Mouse (Mus musculus) right cerebral cortex, postnatal 14 days (tissue): ENCODE measurements around the gene H1foo.
A peak's percentile ranks its signal among the peaks of the same experiment; 100 is the strongest.

Source experiments
- DNase-seq: peaks from one replicate; pipeline ENCODE4 v3.0.0; 2022

H1foo gene

GRCm38 (mm10) chr6:115944638-115945037, at the start of gene H1foo:
H1foo (plus strand) TSS chr6:115944938.
- no peak for DNase-seq

GRCm38 (mm10) chr6:115896346-115896745, 48.4 kb upstream of the H1foo start:
- DNase-seq: no peak

- no peak for DNase-seq
Observed at GRCm38 (mm10) chr6:115897117-115897516, 47.6 kb upstream of the H1foo start.

- no peak for DNase-seq
Observed at GRCm38 (mm10) chr6:115897926-115898520, 46.7 kb upstream of the H1foo start.

- DNase-seq: peak; percentile 83
Observed at GRCm38 (mm10) chr6:115901062-115901461, 43.7 kb upstream of the H1foo start.

- no peak for DNase-seq
Observed at GRCm38 (mm10) chr6:115901489-115901931, 43.2 kb upstream of the H1foo start.

- DNase-seq: no peak
Observed at GRCm38 (mm10) chr6:115902545-115902944, 42.2 kb upstream of the H1foo start.

GRCm38 (mm10) chr6:115905568-115905967, 39.2 kb upstream of the H1foo start:
- no peak for DNase-seq

GRCm38 (mm10) chr6:115906455-115906854, 38.3 kb upstream of the H1foo start:
- DNase-seq: no peak

- DNase-seq: no peak
Observed at GRCm38 (mm10) chr6:115906871-115907270, 37.9 kb upstream of the H1foo start.

GRCm38 (mm10) chr6:115908421-115908982, 36.2 kb upstream of the H1foo start:
- no peak for DNase-seq

- no peak for DNase-seq
Observed at GRCm38 (mm10) chr6:115909052-115909451, 35.7 kb upstream of the H1foo start.

GRCm38 (mm10) chr6:115909940-115910339, 34.8 kb upstream of the H1foo start:
- DNase-seq: no peak

GRCm38 (mm10) chr6:115911763-115912162, 33.0 kb upstream of the H1foo start:
- DNase-seq: no peak

- DNase-seq: no peak
Observed at GRCm38 (mm10) chr6:115913482-115913881, 31.3 kb upstream of the H1foo start.

- DNase-seq: no peak
Observed at GRCm38 (mm10) chr6:115914511-115915202, 30.1 kb upstream of the H1foo start.

- peak; percentile 46 for DNase-seq
Observed at GRCm38 (mm10) chr6:115915601-115916445, 28.9 kb upstream of the H1foo start.

GRCm38 (mm10) chr6:115916611-115917010, 28.1 kb upstream of the H1foo start:
- DNase-seq: no peak

- no peak for DNase-seq
Observed at GRCm38 (mm10) chr6:115918615-115919014, 26.1 kb upstream of the H1foo start.

GRCm38 (mm10) chr6:115919876-115920275, 24.9 kb upstream of the H1foo start:
- no peak for DNase-seq

- no peak for DNase-seq
Observed at GRCm38 (mm10) chr6:115924829-115925228, 19.9 kb upstream of the H1foo start.

GRCm38 (mm10) chr6:115926416-115926815, 18.3 kb upstream of the H1foo start:
- no peak for DNase-seq
